Mouse (Mus musculus) testis, adult 2 months (tissue): ENCODE data around the gene Thumpd3.

ENCODE experiments used
- CTCF ChIP-seq: fragments of 200-500 bp; IDR thresholded peaks from 2 replicates; pipeline ENCODE4 v1.5.1; 2012; ENCODE audit warnings: low read depth, mild to moderate bottlenecking, inconsistent platforms, low read length, moderate library complexity; ENCODE audit not compliant: control insufficient read depth, insufficient read depth, insufficient replicate concordance
- POLR2A ChIP-seq: fragments of 200-500 bp; IDR thresholded peaks from 2 replicates; pipeline ENCODE4 v1.6.1; 2012; ENCODE audit warnings: low read depth, mild to moderate bottlenecking, inconsistent platforms, low read length, moderate library complexity; ENCODE audit not compliant: control insufficient read depth

- no peak for TF ChIP-seq POLR2A
- TF ChIP-seq CTCF = no peak
These were observed 20.3 kb upstream of the Thumpd3 start for GRCm38 (mm10) chr6:113025774-113026173.
